Mouse (Mus musculus) embryo, embryonic 10 days (tissue): ENCODE measurements around the gene Fcho1.
"Not testable (repeated sequence)": the region's sequence is repeated elsewhere in the genome, so short reads cannot be mapped to it uniquely, and the experiment has no call there.

Experiments
- DNase-seq: peaks from one replicate; pipeline ENCODE4 v3.0.0-alpha.2; 2015; ENCODE audit warnings: low spot score

Fcho1 gene

GRCm38 (mm10) chr8:71718252-71718651, 7.3 kb downstream of the Fcho1 start:
- DNase-seq = no peak

GRCm38 (mm10) chr8:71717096-71717495, 8.4 kb downstream of the Fcho1 start:
- DNase-seq = no peak

DNA sequence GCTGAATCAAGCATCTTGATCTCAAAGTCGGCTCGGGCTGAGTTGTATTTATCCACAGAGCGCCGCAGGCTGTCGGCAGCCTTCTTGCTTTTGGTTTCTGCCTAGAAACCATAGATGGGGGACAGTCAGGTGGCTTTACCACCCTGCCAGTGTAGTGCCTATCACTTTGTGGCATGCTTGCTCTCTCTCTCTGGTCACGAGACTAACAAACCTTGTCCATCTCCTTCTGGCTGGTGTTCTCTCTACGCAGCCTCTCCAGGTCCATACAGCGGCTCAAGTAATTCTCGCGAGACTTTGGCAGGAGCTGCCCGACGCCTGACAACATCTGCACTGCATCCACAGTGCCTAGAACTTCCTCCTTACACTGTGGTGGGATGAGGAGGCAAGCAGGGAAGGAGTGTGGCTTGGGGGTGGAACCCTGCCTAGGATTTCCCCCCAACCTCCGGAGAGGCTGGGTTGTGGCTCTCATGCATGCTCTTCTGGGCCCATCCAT, 8.9 kb downstream of the Fcho1 start:
- no peak for DNase-seq

GRCm38 (mm10) chr8:71715531-71715930, 10.0 kb downstream of the Fcho1 start:
- DNase-seq = no peak

GRCm38 (mm10) chr8:71711574-71711973, 13.9 kb downstream of the Fcho1 start:
- no peak for DNase-seq

GRCm38 (mm10) chr8:71709800-71710446, 15.6 kb downstream of the Fcho1 start:
- DNase-seq = peak; percentile 95

DNA sequence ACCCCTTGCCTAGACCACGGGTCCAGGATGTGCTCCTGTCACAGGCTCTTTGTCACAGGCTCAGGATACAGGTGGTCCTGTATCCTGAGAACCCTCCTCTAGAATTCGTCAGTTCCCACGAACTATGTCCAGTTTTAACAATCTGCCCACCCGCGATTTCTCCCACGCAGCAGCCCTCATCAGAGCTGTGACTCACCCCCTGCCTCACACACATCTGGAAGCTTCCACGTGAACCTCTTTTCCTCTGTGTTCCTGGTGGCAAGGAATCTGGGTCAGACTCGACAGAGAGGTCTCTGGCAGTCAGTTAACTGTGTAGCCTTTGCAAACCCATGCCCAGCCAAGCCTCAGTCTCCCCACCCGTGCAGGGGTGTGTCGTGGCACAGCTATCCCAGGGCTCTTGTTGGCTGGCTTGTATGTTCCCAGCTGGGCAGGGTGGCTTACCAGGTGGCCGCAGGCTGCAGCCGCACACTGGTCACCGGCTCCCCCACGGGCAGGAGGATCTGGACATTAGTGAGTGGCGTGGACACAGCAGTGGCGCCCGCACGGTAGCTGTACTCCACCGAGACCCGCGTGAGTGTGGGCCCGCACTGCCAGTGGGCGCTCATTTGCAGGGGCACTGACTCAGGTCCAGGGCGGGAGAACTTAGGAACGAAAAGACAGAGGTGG, 16.2 kb downstream of the Fcho1 start:
- DNase-seq = no peak

GRCm38 (mm10) chr8:71707874-71708273, 17.6 kb downstream of the Fcho1 start:
- DNase-seq = peak; percentile 83

DNA sequence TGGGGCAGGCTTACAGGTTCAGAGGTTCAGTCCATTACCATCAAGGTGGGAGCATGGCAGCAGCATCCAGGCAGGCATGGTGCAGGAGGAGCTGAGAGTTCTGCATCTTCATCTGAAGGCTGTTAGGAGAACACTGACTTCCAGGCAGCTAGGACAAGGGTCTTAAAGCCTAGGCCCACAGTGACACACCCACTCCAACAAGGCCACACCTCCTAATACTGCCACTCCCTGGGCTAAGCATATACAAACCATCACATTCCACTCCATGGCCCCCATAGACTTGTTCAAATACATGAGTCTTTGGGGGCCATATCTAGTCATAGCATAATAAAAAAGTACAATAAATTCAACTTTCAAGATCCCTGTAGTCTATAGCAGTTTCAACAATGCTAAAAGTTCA, 22.1 kb downstream of the Fcho1 start:
- DNase-seq = not testable (repeated sequence)

GRCm38 (mm10) chr8:71702923-71703322, 22.6 kb downstream of the Fcho1 start:
- no peak for DNase-seq

DNA sequence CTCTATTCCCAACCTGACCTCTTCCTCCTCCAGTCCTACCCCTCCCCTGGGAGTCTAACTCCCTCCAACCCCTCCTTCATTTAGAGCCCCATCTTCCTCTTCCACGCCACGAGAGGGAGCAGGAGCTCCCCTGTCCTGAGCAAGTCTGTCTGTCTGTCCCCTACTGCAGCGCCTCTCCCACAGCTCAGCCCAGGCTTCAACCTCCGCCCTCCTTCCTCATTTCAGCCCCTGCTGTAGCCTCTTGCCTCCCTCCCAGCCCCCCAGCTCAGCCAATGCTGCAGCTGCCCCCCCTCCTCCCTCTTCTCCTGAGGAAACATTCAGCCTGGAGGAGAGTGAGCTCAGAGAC, 23.5 kb downstream of the Fcho1 start:
- DNase-seq = no peak

DNA sequence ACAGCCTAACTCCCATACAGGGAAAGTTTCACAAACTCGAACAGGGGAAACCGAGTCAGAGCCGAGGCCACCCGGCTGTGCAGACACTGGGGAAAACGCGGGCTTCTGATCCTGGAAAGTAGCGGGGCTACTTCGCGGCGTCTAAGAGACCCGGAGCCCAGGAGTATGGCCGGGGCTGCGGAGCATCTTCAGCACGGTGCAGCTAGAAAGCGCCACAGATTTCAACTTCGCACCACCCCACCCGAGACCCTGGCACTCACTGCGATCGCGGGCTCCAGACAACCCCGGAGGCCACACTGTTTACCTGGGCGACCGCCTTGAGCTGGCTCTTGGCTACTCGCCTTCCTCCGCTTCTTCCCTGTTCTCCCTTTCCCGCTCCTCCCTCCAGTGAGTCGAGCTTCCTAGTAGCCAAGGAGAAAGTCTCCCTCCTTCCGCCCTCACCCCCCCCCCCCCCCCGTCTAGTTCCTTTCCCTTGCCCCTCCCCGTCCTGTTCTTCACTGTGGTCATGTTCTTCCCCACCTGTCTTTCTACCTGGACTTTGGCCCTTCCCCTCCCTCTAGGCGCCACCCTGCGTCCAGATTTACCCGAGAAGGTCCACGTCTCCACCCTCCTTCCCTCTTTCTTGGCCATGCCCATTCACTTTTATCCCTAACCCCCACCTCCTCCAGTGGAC, 24.0 kb downstream of the Fcho1 start, which contains the start of gene B3gnt3:
B3gnt3 (minus strand) TSS at position 376 of the 673 bp plus-strand sequence.
- no peak for DNase-seq

GRCm38 (mm10) chr8:71700493-71701269, 24.8 kb downstream of the Fcho1 start:
- DNase-seq = no peak

DNA sequence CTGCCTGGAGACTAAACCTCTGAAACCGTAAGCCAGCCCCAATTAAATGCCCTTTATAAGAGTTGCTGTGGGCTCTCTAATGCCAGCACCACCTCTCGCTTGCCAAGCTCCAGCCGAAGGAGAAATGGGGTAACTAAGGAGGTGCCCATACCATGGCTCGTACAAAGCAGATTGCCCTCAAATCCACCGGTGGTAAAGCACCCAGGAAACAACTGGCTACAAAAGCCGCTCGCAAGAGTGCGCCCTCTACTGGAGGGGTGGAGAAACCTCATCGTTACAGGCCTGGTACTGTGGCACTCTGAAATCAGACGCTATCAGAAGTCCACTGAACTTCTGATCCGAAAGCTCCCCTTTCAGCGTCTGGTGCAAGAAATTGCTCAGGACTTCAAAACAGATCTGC, 30.1 kb downstream of the Fcho1 start:
- DNase-seq = not testable (repeated sequence)

DNA sequence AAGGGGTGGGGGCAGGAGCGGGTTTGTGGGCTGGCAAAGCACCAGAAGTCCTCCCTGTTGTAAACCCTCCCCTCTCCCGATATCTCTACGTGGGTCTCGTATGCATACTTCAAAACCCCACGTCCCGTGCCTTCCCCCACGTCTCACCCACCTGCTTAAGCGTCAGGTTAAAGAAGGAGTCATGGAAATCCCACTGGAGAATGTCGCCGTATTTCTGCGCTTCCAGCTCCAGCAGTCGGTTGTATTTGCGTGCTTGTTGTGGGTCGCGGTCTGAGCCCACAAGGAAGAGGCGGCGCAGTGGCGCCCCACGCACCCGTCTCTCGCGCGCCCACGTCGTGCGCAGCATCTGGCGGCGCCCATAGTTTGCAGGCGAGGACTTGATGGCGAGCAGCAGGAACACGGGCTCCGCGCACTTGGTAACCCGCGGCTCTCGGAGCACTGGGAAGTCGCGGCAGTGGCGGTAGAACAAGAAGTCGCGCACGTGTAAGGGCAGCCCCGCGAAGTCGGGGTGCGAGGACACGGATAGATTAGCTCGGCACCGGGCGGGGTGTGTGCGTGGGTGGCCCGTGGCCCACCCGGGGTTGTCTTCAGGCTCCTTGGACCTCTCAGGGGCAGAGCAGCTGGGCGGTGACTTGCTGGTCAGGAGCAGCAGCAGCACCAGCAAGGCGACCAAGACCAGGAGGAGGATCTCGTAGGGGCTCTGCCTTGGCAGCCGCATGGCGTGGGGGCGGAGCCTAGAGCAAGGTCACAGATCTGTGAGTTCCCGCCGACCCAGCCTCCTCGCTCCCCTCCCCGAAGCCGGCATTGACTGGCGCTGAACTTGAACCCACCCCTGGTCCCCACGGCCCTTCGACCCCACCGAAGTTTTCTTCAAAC, 32.1 kb downstream of the Fcho1 start:
- DNase-seq = no peak

DNA sequence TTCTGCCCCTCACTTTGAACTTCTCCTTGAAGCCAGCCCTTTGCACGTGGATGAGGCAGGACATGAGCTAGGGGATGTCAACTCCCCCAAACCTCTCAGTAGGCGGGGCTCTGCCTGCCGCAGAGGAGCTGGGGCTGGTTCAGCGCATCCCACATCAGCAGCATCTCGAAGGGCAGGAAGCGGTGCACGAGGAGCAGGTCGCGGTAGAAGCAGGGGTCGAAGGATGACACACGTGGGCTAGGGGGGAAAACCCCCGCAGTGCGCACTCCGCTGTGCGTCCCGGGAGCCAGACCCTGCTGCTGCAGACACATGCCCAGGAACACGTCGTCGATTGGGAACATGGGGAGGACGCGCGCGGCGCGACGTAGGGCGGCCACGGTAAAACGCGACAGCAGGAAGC, 33.0 kb downstream of the Fcho1 start:
- no peak for DNase-seq

DNA sequence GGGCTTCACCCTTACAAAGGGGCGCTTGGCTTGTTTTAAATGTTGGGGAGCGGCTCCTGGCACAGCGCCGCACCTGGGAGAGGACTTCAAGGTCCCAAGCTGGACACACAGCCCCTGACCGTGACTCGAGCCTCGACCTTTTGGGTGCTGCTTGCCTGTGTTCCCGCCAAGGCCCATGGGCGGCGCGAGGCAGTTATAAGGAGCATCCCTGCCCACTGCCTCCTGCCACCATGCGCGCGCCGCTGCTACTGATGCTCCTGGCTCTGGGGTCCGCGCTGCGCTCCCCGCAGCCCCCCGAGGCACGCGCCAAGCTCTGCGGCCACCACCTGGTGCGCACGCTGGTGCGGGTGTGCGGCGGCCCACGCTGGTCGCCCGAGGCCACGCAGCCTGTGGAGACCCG, 36.5 kb downstream of the Fcho1 start, which contains the start of gene Insl3:
Insl3 (plus strand) TSS at position 187 of the 400 bp plus-strand sequence.
- DNase-seq = no peak

DNA sequence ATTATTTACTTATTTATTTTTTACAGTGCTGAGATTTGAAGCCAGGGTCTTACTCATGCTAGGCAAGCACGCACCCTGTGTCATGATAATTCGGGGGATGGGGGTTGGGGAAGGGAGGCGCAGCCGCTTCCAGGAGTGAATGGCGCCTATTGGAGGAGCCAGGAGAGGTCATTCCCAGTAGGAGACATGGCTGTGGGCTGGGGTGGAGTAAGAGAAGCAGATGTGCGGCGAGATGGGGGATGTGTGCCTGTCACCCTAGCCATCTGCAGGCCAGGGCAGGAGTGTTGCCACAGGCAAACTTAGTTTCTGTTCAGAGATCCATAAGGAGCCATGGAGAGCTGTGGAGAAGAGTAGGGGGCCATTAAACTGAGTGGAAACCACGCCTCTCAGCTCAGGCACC, 37.9 kb downstream of the Fcho1 start:
- no peak for DNase-seq

DNA sequence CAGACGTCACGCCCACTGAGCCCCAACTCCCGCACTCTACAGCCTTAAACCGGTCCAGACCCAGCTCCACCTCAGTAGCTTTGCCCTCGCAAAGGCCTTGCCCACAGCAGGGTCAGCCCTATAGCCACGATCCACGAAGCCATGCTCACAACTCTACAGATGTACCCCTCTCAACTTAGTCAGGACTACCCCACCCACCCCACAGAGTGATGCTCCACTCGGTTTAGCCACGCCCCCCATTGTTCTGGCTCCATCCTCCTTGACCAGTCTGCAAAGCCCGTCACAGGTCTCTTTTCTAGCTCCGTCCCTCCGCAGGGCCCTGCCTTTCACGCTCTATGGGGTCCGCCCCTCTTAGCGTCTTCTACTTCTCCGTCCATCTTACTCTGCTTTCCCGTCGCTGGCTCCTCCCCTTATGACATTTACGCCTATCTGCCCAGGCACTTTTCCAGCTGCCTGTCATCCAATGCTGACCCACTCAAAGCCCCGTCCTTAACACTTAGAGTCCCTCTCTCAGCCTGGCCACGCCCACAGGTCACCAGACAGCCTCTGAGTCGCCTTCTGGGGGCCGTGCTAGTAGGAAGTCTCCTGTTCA, 39.3 kb downstream of the Fcho1 start:
- peak; percentile 60 for DNase-seq

DNA sequence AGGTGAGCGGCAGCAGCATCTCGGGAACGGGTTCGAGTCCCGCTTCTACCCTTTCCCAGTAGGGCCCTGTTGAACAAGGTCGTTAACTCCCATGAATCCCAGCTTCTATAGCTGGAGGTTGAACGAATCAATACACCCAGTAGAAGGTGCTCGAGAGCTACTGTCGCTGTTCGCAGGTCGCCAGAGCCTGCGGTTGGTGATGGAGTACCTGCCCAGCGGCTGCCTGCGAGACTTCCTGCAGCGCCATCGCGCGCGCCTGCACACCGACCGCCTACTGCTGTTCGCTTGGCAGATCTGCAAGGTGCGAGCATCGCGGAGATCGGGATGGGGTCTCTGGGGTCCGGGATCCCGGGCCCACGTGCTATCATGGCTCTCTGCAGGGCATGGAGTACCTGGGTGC, 39.9 kb downstream of the Fcho1 start:
- DNase-seq = peak; percentile 51

DNA sequence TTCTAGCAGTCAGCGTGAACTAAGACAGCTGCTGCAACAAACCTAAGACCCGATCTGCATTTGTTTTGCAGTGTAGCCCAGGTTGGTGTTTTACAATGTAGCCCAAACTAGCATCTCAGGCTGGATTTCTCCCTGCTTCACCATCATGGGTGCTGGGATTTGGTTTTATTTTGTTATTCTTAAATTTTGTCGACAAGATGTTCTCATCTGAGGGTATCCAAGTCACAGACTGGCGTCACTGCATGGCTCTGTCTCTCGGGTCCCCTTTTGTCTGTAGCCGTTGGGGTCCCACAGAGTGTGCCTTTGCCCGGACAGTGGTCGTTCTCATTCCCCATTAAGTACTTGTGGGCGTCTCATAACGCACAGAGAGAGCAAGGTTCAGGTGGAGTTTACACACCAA, 40.8 kb downstream of the Fcho1 start:
- no peak for DNase-seq
